Comparison of ENCODE assay signal across 33 mouse cellular contexts in the genomic region with DNA sequence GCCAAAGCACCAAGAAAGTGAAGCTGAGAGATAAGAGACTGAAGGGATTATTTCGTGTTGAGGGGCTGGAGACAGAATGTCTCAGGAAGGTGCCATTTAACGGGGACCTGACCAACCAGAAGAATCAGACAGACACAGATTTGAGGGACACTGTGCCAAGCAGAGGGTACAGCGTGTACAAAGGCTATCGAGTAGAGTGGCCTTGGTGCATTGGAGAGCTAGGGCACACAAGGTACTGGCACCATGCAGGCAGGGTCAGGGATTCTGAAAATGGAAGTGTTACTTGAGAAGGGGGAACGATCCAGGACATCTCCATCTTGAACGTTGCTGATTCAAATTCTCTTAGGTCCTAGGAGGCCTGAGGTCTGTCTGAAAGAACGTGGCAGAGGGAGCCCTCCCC.
"Had no signal": no experiment of that assay in that cellular context is flagged by ENCODE, and none has a peak within 500 bp of the region (broad histone marks: within the 10 kb centered on the region; RNA-seq: fewer than 3 reads in every experiment).

No protein-coding gene starts in this region.

- H3K27ac ChIP-seq: heart, embryonic 13.5 days; heart, embryonic 15.5 days; hindbrain, embryonic 10.5 days; hindbrain, embryonic 12.5 days; hindbrain, embryonic 13.5 days; hindbrain, embryonic 14.5 days; hindbrain, embryonic 15.5 days; hindbrain, postnatal 0 days; intestine, embryonic 15.5 days; kidney, embryonic 15.5 days; kidney, postnatal 0 days; layer of hippocampus, adult 2 months; left cerebral cortex, adult 2 months had no signal

- ATAC-seq: hindbrain, embryonic 16.5 days; hindbrain, postnatal 0 days; inflammation-experienced regulatory T-cells, adult 6 months; intestine, embryonic 15.5 days; intestine, embryonic 16.5 days; intestine, postnatal 0 days had no signal

- H3K4me3 ChIP-seq: heart, embryonic 13.5 days; heart, embryonic 15.5 days; hindbrain, embryonic 10.5 days; hindbrain, embryonic 12.5 days; hindbrain, embryonic 13.5 days; hindbrain, embryonic 15.5 days; intestine, embryonic 15.5 days; kidney, embryonic 15.5 days; layer of hippocampus, adult 2 months; left cerebral cortex, adult 2 months had no signal

- DNase-seq: heart, postnatal 10 days; heart, postnatal 14 days; heart, postnatal 36 days; heart, postnatal 4 days; kidney, adult 11 months; kidney, adult 18-20 months; kidney, adult 2 months; kidney, adult 8-10 months; kidney, adult 9 months; kidney, postnatal 10 days; kidney, postnatal 14 days; kidney, postnatal 25 days; kidney, postnatal 36 days; kidney, postnatal 4 days; layer of hippocampus, adult 9-11 months; layer of hippocampus, postnatal 36 days had no signal
